Mouse (Mus musculus) common myeloid progenitor, adult 5-6 weeks (primary cell): ENCODE measurements around the gene Cntnap2. TPM values are rescaled to one million over a fixed set of nuclear protein-coding genes. Genes with fewer than 3 reads are reported as not detected.

Source experiments
- ATAC-seq: replicated peaks from 2 replicates; pipeline ENCODE4 v1.8.0; 2016; ENCODE audit warnings: low read depth, mild to moderate bottlenecking, moderate TSS enrichment, inconsistent platforms; ENCODE audit not compliant: poor library complexity, severe bottlenecking
- total RNA-seq: library from RNA; stranded (forward); fragments of 200-1000, 187-1606 nt; gene quantifications from 2 replicates; pipeline ENCODE4 v1.2.3, GENCODE M21; 2017

Cntnap2 gene
- total RNA-seq, 1 experiment from 2014 or later: not detected

GRCm38 (mm10) chr6:45871409-45871992 is 812.3 kb downstream of the Cntnap2 start:
- ATAC-seq: no peak

GRCm38 (mm10) chr6:45885486-45885885 is 826.3 kb downstream of the Cntnap2 start:
- ATAC-seq: no peak

GRCm38 (mm10) chr6:45887901-45888300 is 828.7 kb downstream of the Cntnap2 start:
- ATAC-seq: no peak

GRCm38 (mm10) chr6:45938263-45938662 is 879.1 kb downstream of the Cntnap2 start:
- ATAC-seq: no peak

GRCm38 (mm10) chr6:45938775-45939174 is 879.6 kb downstream of the Cntnap2 start:
- ATAC-seq: no peak

- ATAC-seq: no peak
These were observed 886.2 kb downstream of the Cntnap2 start for GRCm38 (mm10) chr6:45945144-45945985.

GRCm38 (mm10) chr6:45954773-45955172 is 895.6 kb downstream of the Cntnap2 start:
- no peak for ATAC-seq

GRCm38 (mm10) chr6:45964494-45964893 is 905.3 kb downstream of the Cntnap2 start:
- ATAC-seq: no peak

GRCm38 (mm10) chr6:45974471-45975154 is 915.5 kb downstream of the Cntnap2 start:
- ATAC-seq: no peak

- ATAC-seq: no peak
These were observed 920.0 kb downstream of the Cntnap2 start for GRCm38 (mm10) chr6:45979171-45979570.

GRCm38 (mm10) chr6:45988051-45988450 is 928.9 kb downstream of the Cntnap2 start:
- ATAC-seq: no peak

- ATAC-seq: no peak
These were observed 931.9 kb downstream of the Cntnap2 start for GRCm38 (mm10) chr6:45991086-45991485.

- no peak for ATAC-seq
These were observed 963.5 kb downstream of the Cntnap2 start for GRCm38 (mm10) chr6:46022515-46023143.

- ATAC-seq: no peak
These were observed 972.9 kb downstream of the Cntnap2 start for GRCm38 (mm10) chr6:46031821-46032594.

GRCm38 (mm10) chr6:46033108-46033507 is 974.0 kb downstream of the Cntnap2 start:
- no peak for ATAC-seq

- ATAC-seq: no peak
These were observed 981.5 kb downstream of the Cntnap2 start for GRCm38 (mm10) chr6:46040671-46041070.

- ATAC-seq: no peak
These were observed 1021.1 kb downstream of the Cntnap2 start for GRCm38 (mm10) chr6:46080236-46080635.

GRCm38 (mm10) chr6:46081432-46081831 is 1022.3 kb downstream of the Cntnap2 start:
- no peak for ATAC-seq

- no peak for ATAC-seq
These were observed 1084.2 kb downstream of the Cntnap2 start for GRCm38 (mm10) chr6:46143189-46143841.
